Mouse (Mus musculus) CH12.LX (cell line): ENCODE results near the gene Neurog1. TPM values are rescaled to one million over a fixed set of nuclear protein-coding genes. Genes with fewer than 3 reads are reported as not detected.

Experiments
- DNase-seq: peaks from one replicate; pipeline ENCODE4 v3.0.0-alpha.2; 2013; ENCODE audit errors: extremely low read depth
- H3K27ac ChIP-seq: 2 replicates; pipeline ENCODE4 v1.5.1; 2012; ENCODE audit warnings: low read depth, mild to moderate bottlenecking, control low read depth, moderate library complexity; ENCODE audit not compliant: insufficient read depth
- H3K27me3 ChIP-seq: replicated peaks from 2 replicates; pipeline ENCODE3; 2012; ENCODE audit warnings: inconsistent platforms
- H3K36me3 ChIP-seq, 2 experiments: replicated peaks in 1 of 2; 2 replicates each; pipeline versions ENCODE3 to v1.6.1; 2012; ENCODE audit warnings: inconsistent platforms in 1 of 2, low read length in 1 of 2, mild to moderate bottlenecking in 1 of 2, mixed read lengths in 1 of 2, moderate library complexity in 1 of 2; ENCODE audit not compliant: control insufficient read depth in 1 of 2, insufficient read depth in 1 of 2
- H3K4me1 ChIP-seq, 2 experiments: 2 replicates each; pipeline ENCODE4 v1.6.1; 2012; ENCODE audit warnings: inconsistent platforms in 1 of 2, moderate library complexity in 1 of 2; ENCODE audit not compliant: insufficient read depth in 2 of 2, control insufficient read depth in 1 of 2
- H3K4me2 ChIP-seq: 2 replicates; pipeline ENCODE4 v1.6.1; 2012; ENCODE audit warnings: low read depth, mild to moderate bottlenecking, control low read depth; ENCODE audit not compliant: poor library complexity, insufficient read depth, severe bottlenecking
- H3K4me3 ChIP-seq, 3 experiments: fragments of 150-350 bp in 1 of 3; sonication (generic) in 1 of 3; replicated peaks in 1 of 3; 2 replicates each; pipeline versions ENCODE3 to v1.5.1; 2011 to 2012; ENCODE audit warnings: low read depth in 2 of 3, low read length in 2 of 3, mild to moderate bottlenecking in 2 of 3, moderate library complexity in 2 of 3, control low read depth in 1 of 3, improper control_type of control experiment in 1 of 3, inconsistent platforms in 1 of 3, mixed read lengths in 1 of 3; ENCODE audit not compliant: poor library complexity in 1 of 3
- H3K79me2 ChIP-seq: replicated peaks from 2 replicates; pipeline ENCODE4 v1.6.1; 2012; ENCODE audit warnings: mild to moderate bottlenecking, moderate library complexity; ENCODE audit not compliant: control insufficient read depth, poor library complexity, insufficient read depth, severe bottlenecking; ENCODE audit errors: extremely low read depth
- H3K9ac ChIP-seq: 2 replicates; pipeline ENCODE4 v1.6.1; 2012; ENCODE audit warnings: low read depth, mild to moderate bottlenecking, control low read depth, moderate library complexity; ENCODE audit not compliant: insufficient read depth
- H3K9me3 ChIP-seq: replicated peaks from 2 replicates; pipeline ENCODE3; 2012; ENCODE audit warnings: low read length, inconsistent platforms, mixed read lengths
- BHLHE40 ChIP-seq: IDR thresholded peaks from 2 replicates; pipeline ENCODE4 v1.6.1; 2011; ENCODE audit warnings: mild to moderate bottlenecking, low read depth, low read length, improper control_type of control experiment
- CHD1 ChIP-seq: IDR thresholded peaks from 2 replicates; pipeline ENCODE4 v1.6.1; 2012; ENCODE audit warnings: low read depth, low read length, improper control_type of control experiment, inconsistent platforms
- CHD2 ChIP-seq: IDR thresholded peaks from 2 replicates; pipeline ENCODE4 v1.6.1; 2011; ENCODE audit warnings: low read length, improper control_type of control experiment
- E2F4 ChIP-seq: IDR thresholded peaks from 2 replicates; pipeline ENCODE4 v1.6.1; 2011; ENCODE audit warnings: low read depth, low read length, improper control_type of control experiment; ENCODE audit not compliant: insufficient replicate concordance
- ELF1 ChIP-seq: IDR thresholded peaks from 2 replicates; pipeline ENCODE4 v1.6.1; 2014; ENCODE audit warnings: low read depth, mild to moderate bottlenecking, inconsistent platforms, low read length, improper control_type of control experiment
- ETS1 ChIP-seq: conservative IDR thresholded peaks from 2 replicates; pipeline ENCODE4 v1.6.1; 2012; ENCODE audit warnings: low read depth, mild to moderate bottlenecking, inconsistent platforms, low read length, improper control_type of control experiment, moderate library complexity
- GABPA ChIP-seq: IDR thresholded peaks from 2 replicates; pipeline ENCODE4 v1.6.1; 2012; ENCODE audit warnings: low read depth, low read length, improper control_type of control experiment, inconsistent platforms; ENCODE audit not compliant: insufficient replicate concordance
- HCFC1 ChIP-seq: IDR thresholded peaks from 2 replicates; pipeline ENCODE4 v1.6.1; 2012; ENCODE audit warnings: low read depth, mild to moderate bottlenecking, inconsistent platforms, low read length, improper control_type of control experiment
- IRF4 ChIP-seq: IDR thresholded peaks from 2 replicates; pipeline ENCODE4 v1.6.1; 2014; ENCODE audit warnings: low read depth, mild to moderate bottlenecking, inconsistent platforms, low read length, improper control_type of control experiment
- JUND ChIP-seq: conservative IDR thresholded peaks from 2 replicates; pipeline ENCODE4 v1.6.1; 2011; ENCODE audit warnings: low read depth, low read length, improper control_type of control experiment
- KAT2A ChIP-seq: IDR thresholded peaks from 2 replicates; pipeline ENCODE4 v1.6.1; 2012; ENCODE audit warnings: low read length, improper control_type of control experiment, inconsistent platforms; ENCODE audit not compliant: insufficient replicate concordance
- MAFK ChIP-seq: IDR thresholded peaks from 2 replicates; pipeline ENCODE4 v1.6.1; 2011; ENCODE audit warnings: low read length, improper control_type of control experiment; ENCODE audit not compliant: insufficient replicate concordance
- MAX ChIP-seq: IDR thresholded peaks from 2 replicates; pipeline ENCODE4 v1.6.1; 2011; ENCODE audit warnings: low read length, improper control_type of control experiment
- MXI1 ChIP-seq: IDR thresholded peaks from 2 replicates; pipeline ENCODE4 v1.6.1; 2011; ENCODE audit warnings: mild to moderate bottlenecking, low read depth, low read length, improper control_type of control experiment
- PAX5 ChIP-seq: IDR thresholded peaks from 2 replicates; pipeline ENCODE4 v1.6.1; 2012; ENCODE audit warnings: low read length, inconsistent platforms, mixed read lengths
- POLR2A ChIP-seq: IDR thresholded peaks from 2 replicates; pipeline ENCODE4 v1.6.1; 2011; ENCODE audit warnings: low read depth, mild to moderate bottlenecking, improper control_type of control experiment, low read length
- POLR2AphosphoS2 ChIP-seq: IDR thresholded peaks from 2 replicates; pipeline ENCODE4 v1.6.1; 2011; ENCODE audit warnings: low read depth, low read length, improper control_type of control experiment
- RAD21 ChIP-seq: IDR thresholded peaks from 2 replicates; pipeline ENCODE4 v1.6.1; 2011; ENCODE audit warnings: low read depth, mild to moderate bottlenecking, low read length, improper control_type of control experiment, moderate library complexity
- RCOR1 ChIP-seq: conservative IDR thresholded peaks from 2 replicates; pipeline ENCODE4 v1.6.1; 2012; ENCODE audit warnings: low read depth, mild to moderate bottlenecking, inconsistent platforms, low read length, improper control_type of control experiment
- SIN3A ChIP-seq: IDR thresholded peaks from 2 replicates; pipeline ENCODE4 v1.6.1; 2012; ENCODE audit warnings: low read length, improper control_type of control experiment, inconsistent platforms
- SMC3 ChIP-seq: IDR thresholded peaks from 2 replicates; pipeline ENCODE4 v1.6.1; 2011; ENCODE audit warnings: low read depth, low read length, improper control_type of control experiment
- USF1 ChIP-seq: IDR thresholded peaks from 2 replicates; pipeline ENCODE4 v1.6.1; 2014; ENCODE audit warnings: low read depth, mild to moderate bottlenecking, inconsistent platforms, low read length, improper control_type of control experiment
- USF2 ChIP-seq: conservative IDR thresholded peaks from 2 replicates; pipeline ENCODE4 v1.6.1; 2011; ENCODE audit warnings: low read depth, low read length, improper control_type of control experiment
- ZKSCAN1 ChIP-seq: IDR thresholded peaks from 2 replicates; pipeline ENCODE4 v1.6.1; 2012; ENCODE audit warnings: low read depth, inconsistent platforms, low read length, improper control_type of control experiment, borderline replicate concordance
- ZNF384 ChIP-seq: IDR thresholded peaks from 2 replicates; pipeline ENCODE4 v1.6.1; 2012; ENCODE audit warnings: low read depth, low read length, improper control_type of control experiment, inconsistent platforms
- dilution Hi-C: fragments of 300-500 bp; cut with MboI; formaldehyde crosslinking; loops from 2 replicates; pipeline ENCODE4 v1.14.3; 2020; ENCODE audit warnings: low sequenced_read_pairs; ENCODE audit not compliant: extremely low pct_unique_long_range_greater_than_20kb, extremely low pct_ligation_motif_present
- in situ Hi-C: fragments of 300-500 bp; cut with MboI; formaldehyde crosslinking; loops from 3 replicates; pipeline ENCODE4 v1.14.3; 2019; ENCODE audit warnings: low sequenced_read_pairs, low pct_ligation_motif_present, low pct_unique_long_range_greater_than_20kb, mixed read lengths
- polyA plus RNA-seq: library from polyadenylated mRNA; unstranded; fragments of >175 nt; gene quantifications from 2 replicates; pipeline ENCODE4 v1.2.1, GENCODE M21; 2012; ENCODE audit warnings: low read depth; ENCODE audit not compliant: insufficient read length
- total RNA-seq, 2 experiments: library from RNA; depleted of rRNA; stranded (reverse); fragments of 300-350 nt in 1 of 2; fragments of >200 nt in 1 of 2; gene quantifications; 2 replicates each; pipeline ENCODE4 v1.2.3; 2012 to 2014

Gene Neurog1
- total and polyA plus RNA-seq, 3 experiments: not detected

DNA sequence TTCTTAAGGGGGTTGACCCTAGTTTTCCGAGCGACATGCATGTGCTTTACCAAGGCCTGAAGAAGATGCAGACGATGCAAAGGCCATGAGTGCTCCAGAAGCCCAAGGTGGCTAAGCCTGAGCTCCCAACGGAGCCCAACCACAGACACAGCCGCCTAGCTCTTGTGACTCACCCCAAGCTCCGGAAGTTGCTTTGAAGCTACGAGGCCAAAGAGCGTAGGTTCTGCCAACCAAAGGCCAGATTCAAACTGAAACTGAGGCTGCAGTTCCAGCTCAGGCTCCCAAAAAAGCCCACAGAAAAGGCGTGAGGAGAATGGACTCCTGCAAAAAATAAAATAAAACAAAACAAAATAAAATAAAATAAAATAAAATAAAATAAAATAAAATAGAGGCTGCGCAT, 14.1 kb downstream of the Neurog1 start:
- Histone ChIP-seq H3K27me3 (no peaks in the 10 kb centered on the region), H3K79me2 (no peaks in the 10 kb centered on the region), H3K4me3 (no peak overlapping the region), H3K9ac (no peak overlapping the region), H3K27ac (no peak overlapping the region), H3K36me3 (no peaks in the 10 kb centered on the region), H3K4me2 (no peak overlapping the region), H3K4me1 (peaks cover 8 to 34% of the 10 kb centered on the region in 2 experiments; a peak in 3 of 4 replicates), H3K9me3 (peaks cover 4% of the 10 kb centered on the region)
- dilution Hi-C loops: no loop called here
- TF ChIP-seq CHD2: no peak
- TF ChIP-seq ZNF384: no peak
- TF ChIP-seq GABPA: no peak
- no peak for TF ChIP-seq POLR2A
- no peak for TF ChIP-seq RAD21
- no peak for TF ChIP-seq POLR2AphosphoS2
- no peak for TF ChIP-seq E2F4
- no peak for TF ChIP-seq SMC3
- TF ChIP-seq RCOR1: no peak
- TF ChIP-seq HCFC1: no peak
- no peak for TF ChIP-seq USF1
- TF ChIP-seq KAT2A: no peak
- TF ChIP-seq MXI1: no peak
- TF ChIP-seq BHLHE40: 0 out of 2 replicates have a peak, but pooled peaks have one; percentile 40
- TF ChIP-seq IRF4: peak; percentile 69
- TF ChIP-seq MAFK: no peak
- peak; percentile 64; the same call in 1 of the 2 replicates for TF ChIP-seq ELF1
- no peak for TF ChIP-seq MAX
- no peak for TF ChIP-seq CHD1
- no peak for TF ChIP-seq PAX5
- TF ChIP-seq ZKSCAN1: no peak
- TF ChIP-seq SIN3A: no peak
- no peak for TF ChIP-seq JUND
- no peak for TF ChIP-seq USF2
- TF ChIP-seq ETS1: 0 out of 2 replicates have a peak, but pooled peaks have one; percentile 36
- in situ Hi-C loops: no loop called here
- peak; percentile 50 for DNase-seq
